Mouse (Mus musculus) neural tube, embryonic 15.5 days (tissue): ENCODE measurements around the gene Rgl2. TPM values are rescaled to one million over a fixed set of nuclear protein-coding genes. Genes with fewer than 3 reads are reported as not detected.
"Not testable (repeated sequence)": the region's sequence is repeated elsewhere in the genome, so short reads cannot be mapped to it uniquely, and the experiment has no call there.

Experiments
- ATAC-seq: fragments of 200-750 bp; cut with Nextera tagmentation; 2 replicates; pipeline ENCODE4 v1.8.0; 2017; ENCODE audit warnings: mild to moderate bottlenecking, moderate TSS enrichment, moderate library complexity; ENCODE audit not compliant: low FRiP score
- H3K27ac ChIP-seq: fragments of 300-500 bp; sonication (generic); replicated peaks from 2 replicates; pipeline ENCODE4 v1.5.1; 2015; ENCODE audit warnings: mild to moderate bottlenecking, inconsistent platforms
- H3K27me3 ChIP-seq: fragments of 300-500 bp; sonication (generic); replicated peaks from 2 replicates; pipeline ENCODE4 v1.6.1; 2015; ENCODE audit warnings: inconsistent platforms
- H3K36me3 ChIP-seq: fragments of 300-500 bp; sonication (generic); 2 replicates; pipeline ENCODE4 v1.6.1; 2015; ENCODE audit warnings: inconsistent platforms
- H3K4me1 ChIP-seq: fragments of 300-500 bp; sonication (generic); 2 replicates; pipeline ENCODE4 v1.6.1; 2015; ENCODE audit warnings: inconsistent platforms
- H3K4me2 ChIP-seq: fragments of 300-500 bp; sonication (generic); 2 replicates; pipeline ENCODE4 v1.6.1; 2015; ENCODE audit warnings: inconsistent platforms, mild to moderate bottlenecking, moderate library complexity
- H3K4me3 ChIP-seq: fragments of 300-500 bp; sonication (generic); replicated peaks from 2 replicates; pipeline ENCODE4 v1.5.1; 2015; ENCODE audit warnings: mild to moderate bottlenecking, inconsistent platforms
- H3K9ac ChIP-seq: fragments of 300-500 bp; sonication (generic); replicated peaks from 2 replicates; pipeline ENCODE4 v1.6.1; 2015; ENCODE audit warnings: mild to moderate bottlenecking, inconsistent platforms
- H3K9me3 ChIP-seq: fragments of 300-500 bp; sonication (generic); replicated peaks from 2 replicates; pipeline ENCODE4 v1.6.1; 2016; ENCODE audit warnings: inconsistent platforms
- WGBS: fragments of 180-500 bp; shearing (Covaris S2); methylation state at CpG from one replicate; pipeline ENCODE4 v1.1.7; 2015; ENCODE audit warnings: mixed read lengths; 5-methylcytosine and 5-hydroxymethylcytosine counted together
- polyA plus RNA-seq: library from polyadenylated mRNA; unstranded; fragments of >200 nt; fragmentation: Nextera tagmentation; extraction: Ambion mirVana; gene quantifications from 2 replicates; pipeline ENCODE4 v1.2.1, GENCODE M21; 2015

Gene Rgl2
- polyA plus RNA-seq, 1 experiment from 2014 or later: 58.8 TPM

DNA sequence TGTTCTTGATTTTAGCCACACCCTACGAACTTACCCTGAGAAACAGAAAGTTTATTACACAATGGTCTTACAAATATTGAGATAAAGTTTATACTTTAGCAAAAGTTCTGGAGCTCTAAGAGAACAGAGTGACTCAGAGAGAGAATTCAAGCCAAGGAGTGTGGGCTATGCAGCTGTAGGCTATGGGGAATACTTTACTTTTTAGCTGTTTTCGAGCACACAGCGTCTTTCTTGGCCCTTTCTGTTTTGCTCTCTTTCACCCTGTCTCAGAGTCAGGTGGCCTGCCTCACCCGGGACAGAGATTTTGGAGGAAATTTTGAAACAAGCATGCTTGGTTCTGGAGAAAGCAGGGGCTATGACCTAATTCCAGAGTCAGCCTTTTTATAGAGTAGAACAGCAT is 31.1 kb upstream of the Rgl2 start:
- H3K27me3 ChIP-seq, H3K4me2 ChIP-seq, H3K4me3 ChIP-seq, H3K9me3 ChIP-seq, H3K9ac ChIP-seq, H3K36me3 ChIP-seq, H3K4me1 ChIP-seq, ATAC-seq, H3K27ac ChIP-seq: not testable (repeated sequence)
- 83% methylated on average over 4 of the region's 4 CpGs for WGBS

DNA sequence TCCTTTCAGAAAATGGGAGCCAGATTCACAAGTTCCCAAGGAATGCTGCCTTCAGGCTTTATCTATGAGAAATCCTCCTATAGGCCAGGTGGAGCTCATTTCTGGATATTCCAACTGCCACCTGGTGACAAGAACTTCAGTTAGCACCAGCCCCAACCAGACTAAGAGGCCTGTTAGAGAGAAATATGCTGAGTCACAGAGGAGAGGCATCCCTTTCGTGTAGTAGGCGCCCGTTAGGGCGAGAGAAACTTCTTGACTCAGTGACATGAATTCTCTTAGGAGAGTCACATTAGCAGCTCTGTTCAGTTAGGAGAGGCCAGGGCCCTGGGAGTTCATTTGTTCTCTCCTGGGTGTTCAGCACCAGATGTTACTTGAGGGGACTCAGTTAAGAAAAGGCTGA is 29.7 kb upstream of the Rgl2 start:
- no peaks in the 10 kb centered on the region for H3K36me3 ChIP-seq
- H3K4me3 ChIP-seq: no peak overlapping the region
- no peak overlapping the region for H3K27ac ChIP-seq
- no peaks in the 10 kb centered on the region for H3K27me3 ChIP-seq
- no peak for ATAC-seq
- WGBS: 68% methylated on average over 4 of the region's 4 CpGs
- no peak overlapping the region for H3K9ac ChIP-seq
- no peaks in the 10 kb centered on the region for H3K9me3 ChIP-seq
- H3K4me2 ChIP-seq: no peak overlapping the region
- no peaks in the 10 kb centered on the region for H3K4me1 ChIP-seq

DNA sequence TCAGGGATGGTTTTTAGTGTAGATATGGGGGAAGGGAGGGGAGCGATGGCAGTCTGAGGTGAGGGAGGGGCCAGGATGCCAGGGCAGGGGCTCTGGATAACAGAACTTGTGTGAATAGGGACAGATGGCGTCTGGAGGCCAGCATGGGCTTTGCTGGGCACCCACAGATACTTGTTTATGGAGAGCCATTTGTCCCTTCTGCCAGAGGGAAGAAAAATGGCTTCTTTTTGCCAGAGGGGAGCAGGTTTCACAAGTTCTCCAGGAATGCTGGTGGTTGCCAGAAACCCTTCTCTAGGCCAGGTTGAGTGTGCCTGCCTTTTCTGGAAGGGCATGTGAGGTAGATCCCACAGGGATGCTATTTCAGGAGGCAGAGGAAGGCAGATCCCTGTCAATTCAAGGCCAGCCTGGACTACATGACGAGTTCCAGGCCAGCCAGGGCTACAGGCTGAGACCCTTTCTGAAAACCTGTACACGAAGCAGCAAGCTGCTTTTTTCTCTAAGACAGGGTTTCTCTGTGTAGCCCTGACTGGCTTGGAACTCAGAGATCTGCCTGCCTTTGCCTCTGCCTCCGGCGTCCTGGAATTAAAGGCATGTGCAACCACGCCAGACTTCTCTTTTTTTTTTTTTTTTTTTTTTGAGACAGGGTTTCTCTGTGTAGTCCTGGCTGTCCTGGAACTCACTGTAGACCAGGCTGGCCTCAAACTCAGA is 28.9 kb upstream of the Rgl2 start:
- whole genome bisulfite sequencing: 78% methylated on average over 7 of the region's 7 CpGs
- no peak for ATAC-seq

DNA sequence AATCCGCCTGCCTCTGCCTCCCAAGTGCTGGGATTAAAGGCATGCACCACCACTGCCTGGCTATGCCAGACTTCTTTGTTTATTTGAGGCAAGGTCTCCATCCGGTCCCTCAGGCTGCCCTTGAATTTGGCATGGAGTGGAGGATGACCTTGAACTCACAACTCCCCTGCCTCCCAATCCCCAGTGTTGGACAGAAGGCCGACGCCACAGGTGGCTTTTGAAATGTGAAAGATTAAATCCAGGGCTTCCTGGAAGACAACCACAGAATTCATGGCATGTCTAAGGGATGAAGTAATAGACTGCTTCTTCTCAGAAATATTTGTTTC is 28.4 kb upstream of the Rgl2 start:
- no peaks in the 10 kb centered on the region for H3K27me3 ChIP-seq
- no peak for ATAC-seq
- no peak overlapping the region for H3K27ac ChIP-seq
- no peaks in the 10 kb centered on the region for H3K36me3 ChIP-seq
- H3K4me2 ChIP-seq: no peak overlapping the region
- WGBS: 88% methylated on average over 4 of the region's 4 CpGs
- H3K4me3 ChIP-seq: no peak overlapping the region
- no peaks in the 10 kb centered on the region for H3K9me3 ChIP-seq
- H3K9ac ChIP-seq: no peak overlapping the region
- no peaks in the 10 kb centered on the region for H3K4me1 ChIP-seq

More for the DNA sequence above, 28.9 kb upstream of the Rgl2 start:
- H3K4me1 ChIP-seq: no peaks in the 10 kb centered on the region
- H3K27me3 ChIP-seq: no peaks in the 10 kb centered on the region
- no peaks in the 10 kb centered on the region for H3K9me3 ChIP-seq
- H3K4me2 ChIP-seq: no peak overlapping the region
- H3K36me3 ChIP-seq: no peaks in the 10 kb centered on the region
- no peak overlapping the region for H3K27ac ChIP-seq
- no peak overlapping the region for H3K9ac ChIP-seq
- no peak overlapping the region for H3K4me3 ChIP-seq

DNA sequence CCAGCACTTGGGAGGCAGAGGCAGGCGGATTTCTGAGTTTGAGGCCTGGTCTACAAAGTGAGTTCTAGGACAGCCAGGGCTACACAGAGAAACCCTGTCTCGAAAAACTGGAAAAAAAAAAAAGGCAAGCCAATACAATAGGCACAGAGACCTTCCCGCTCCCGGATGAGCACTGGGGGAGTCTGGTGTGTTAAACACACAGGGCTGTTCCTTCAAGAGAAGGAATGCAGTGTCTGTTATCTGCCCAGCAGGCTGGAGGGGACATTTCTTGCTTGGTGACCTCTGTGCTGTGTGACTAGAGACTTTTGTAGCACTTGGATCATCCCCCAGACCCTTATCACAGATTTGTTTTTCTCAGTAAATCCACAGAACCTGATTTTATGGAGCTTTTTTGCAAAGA is 27.7 kb upstream of the Rgl2 start:
- no peaks in the 10 kb centered on the region for H3K36me3 ChIP-seq
- H3K27me3 ChIP-seq: no peaks in the 10 kb centered on the region
- 65% methylated on average over 4 of the region's 4 CpGs for WGBS
- no peak overlapping the region for H3K9ac ChIP-seq
- no peaks in the 10 kb centered on the region for H3K9me3 ChIP-seq
- H3K27ac ChIP-seq: no peak overlapping the region
- no peaks in the 10 kb centered on the region for H3K4me1 ChIP-seq
- no peak overlapping the region for H3K4me3 ChIP-seq
- H3K4me2 ChIP-seq: no peak overlapping the region
- ATAC-seq: no peak

DNA sequence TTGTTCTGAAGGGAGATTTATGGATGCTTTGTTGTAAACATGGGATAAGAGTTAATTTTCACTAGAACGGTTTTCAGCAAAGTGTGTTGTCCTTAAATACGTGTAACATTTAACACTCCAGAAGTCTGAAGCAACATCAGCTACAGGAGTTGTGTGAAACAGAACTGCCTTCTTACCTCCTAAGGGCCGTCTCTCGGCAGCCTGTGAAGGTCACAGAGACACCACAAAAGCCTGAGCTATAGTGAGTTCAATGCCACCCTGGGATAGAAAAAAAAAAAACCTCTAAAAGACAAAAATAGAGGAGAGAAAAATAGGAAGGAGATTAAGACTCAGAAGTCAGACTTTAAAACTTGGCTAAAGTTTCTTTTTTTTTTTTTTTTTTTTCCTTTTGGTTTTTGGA is 27.3 kb upstream of the Rgl2 start:
- Histone ChIP-seq H3K9ac (no peak overlapping the region), H3K4me2 (no peak overlapping the region)
- ATAC-seq: no peak

DNA sequence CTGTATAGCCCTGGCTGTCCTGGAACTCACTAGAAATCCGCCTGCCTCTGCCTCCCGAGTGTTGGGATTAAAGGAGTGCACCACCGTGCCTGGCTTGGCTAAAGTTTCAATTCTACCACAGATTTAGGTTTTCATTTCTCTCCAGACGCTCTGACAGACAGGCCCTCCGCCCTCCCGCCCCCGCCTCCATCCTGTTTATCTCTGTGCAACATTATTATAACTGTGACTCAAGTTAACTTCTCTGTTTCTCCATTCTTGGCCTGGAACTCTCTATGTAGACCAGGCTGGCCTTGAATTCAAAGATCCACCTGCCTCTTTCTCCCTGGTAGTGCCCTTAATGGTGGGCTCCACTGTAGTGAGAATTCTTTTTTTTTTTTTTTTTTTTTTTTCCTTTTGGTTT is 26.9 kb upstream of the Rgl2 start:
- no peaks in the 10 kb centered on the region for H3K36me3 ChIP-seq
- H3K27me3 ChIP-seq: no peaks in the 10 kb centered on the region
- H3K4me3 ChIP-seq: no peak overlapping the region
- H3K4me1 ChIP-seq: peaks cover 1% of the 10 kb centered on the region
- no peak for ATAC-seq
- H3K4me2 ChIP-seq: no peak overlapping the region
- WGBS: 91% methylated on average over 7 of the region's 7 CpGs
- H3K27ac ChIP-seq: no peak overlapping the region
- H3K9ac ChIP-seq: no peak overlapping the region
- H3K9me3 ChIP-seq: no peaks in the 10 kb centered on the region

More for the DNA sequence above, 27.3 kb upstream of the Rgl2 start:
- no peak overlapping the region for H3K27ac ChIP-seq
- no peaks in the 10 kb centered on the region for H3K9me3 ChIP-seq
- no peaks in the 10 kb centered on the region for H3K27me3 ChIP-seq
- no peak overlapping the region for H3K4me3 ChIP-seq
- H3K4me1 ChIP-seq: no peaks in the 10 kb centered on the region
- H3K36me3 ChIP-seq: no peaks in the 10 kb centered on the region
- WGBS: 42% methylated on average over 4 of the region's 4 CpGs

DNA sequence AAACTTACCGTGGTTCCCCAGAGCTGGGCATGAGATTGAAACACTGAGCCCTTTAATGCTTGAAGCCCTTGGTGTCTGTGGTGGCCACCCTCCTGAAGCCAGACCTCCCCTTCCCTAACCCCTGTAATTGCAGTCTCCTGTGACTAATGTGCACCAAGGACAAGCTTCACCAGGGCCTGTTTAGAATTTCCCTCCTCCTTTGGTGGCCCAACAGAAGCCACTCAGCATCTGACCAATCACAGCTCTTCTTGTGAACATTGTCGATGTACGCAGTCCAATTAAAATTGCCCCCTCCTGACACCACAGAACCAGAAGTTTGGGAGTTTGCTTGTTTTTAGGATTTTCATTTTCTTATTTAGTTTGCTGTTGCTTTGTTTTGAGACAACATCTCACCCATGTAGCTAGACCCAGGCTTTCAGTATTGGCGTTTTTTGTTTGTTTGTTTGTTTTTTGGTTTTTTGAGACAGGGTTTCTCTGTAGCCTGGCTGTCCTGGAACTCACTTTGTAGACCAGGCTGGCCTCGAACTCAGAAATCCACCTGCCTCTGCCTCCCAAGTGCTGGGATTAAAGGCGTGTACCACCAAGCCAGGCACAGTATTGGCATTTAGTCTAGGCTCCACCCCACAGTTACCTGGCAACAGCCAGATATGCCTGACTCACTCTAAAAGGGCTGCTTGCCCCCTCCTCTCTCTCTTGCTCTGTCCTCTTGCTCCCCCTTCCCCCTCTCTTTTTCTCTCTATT is 25.3 kb upstream of the Rgl2 start:
- H3K4me3 ChIP-seq, H3K27ac ChIP-seq, H3K27me3 ChIP-seq, H3K4me2 ChIP-seq, H3K9me3 ChIP-seq, H3K9ac ChIP-seq, H3K36me3 ChIP-seq, ATAC-seq, H3K4me1 ChIP-seq: not testable (repeated sequence)
- WGBS: 77% methylated on average over 6 of the region's 6 CpGs

DNA sequence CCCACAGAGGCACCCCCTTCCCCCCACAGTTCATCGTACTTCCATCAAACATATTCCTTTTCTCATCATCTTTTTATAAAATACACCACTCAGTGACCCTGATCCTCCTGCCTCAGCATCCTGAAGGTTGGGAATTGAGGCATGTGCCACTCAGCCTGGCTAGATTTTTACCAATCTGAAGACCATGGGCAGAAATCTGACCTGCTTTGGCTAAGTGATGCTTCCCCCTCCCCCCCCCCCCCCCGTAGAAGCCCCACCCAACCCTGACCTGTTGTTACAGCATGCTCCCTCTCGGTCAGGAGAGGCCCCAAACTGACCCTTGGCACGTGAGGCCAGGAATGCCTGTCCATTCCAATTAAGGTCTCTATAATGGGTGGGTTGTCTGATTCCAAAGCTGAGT is 24.5 kb upstream of the Rgl2 start, which contains the start of gene Platr17:
TSS of gene Platr17 (plus strand) at position 301 of the 400 bp plus-strand sequence.
- H3K36me3 ChIP-seq, H3K4me2 ChIP-seq, H3K9me3 ChIP-seq, H3K27ac ChIP-seq, ATAC-seq, H3K4me3 ChIP-seq, H3K27me3 ChIP-seq, H3K9ac ChIP-seq: not testable (repeated sequence)
- WGBS: 28% methylated on average over 3 of the region's 4 CpGs
- H3K4me1 ChIP-seq: peaks cover 12% of the 10 kb centered on the region

DNA sequence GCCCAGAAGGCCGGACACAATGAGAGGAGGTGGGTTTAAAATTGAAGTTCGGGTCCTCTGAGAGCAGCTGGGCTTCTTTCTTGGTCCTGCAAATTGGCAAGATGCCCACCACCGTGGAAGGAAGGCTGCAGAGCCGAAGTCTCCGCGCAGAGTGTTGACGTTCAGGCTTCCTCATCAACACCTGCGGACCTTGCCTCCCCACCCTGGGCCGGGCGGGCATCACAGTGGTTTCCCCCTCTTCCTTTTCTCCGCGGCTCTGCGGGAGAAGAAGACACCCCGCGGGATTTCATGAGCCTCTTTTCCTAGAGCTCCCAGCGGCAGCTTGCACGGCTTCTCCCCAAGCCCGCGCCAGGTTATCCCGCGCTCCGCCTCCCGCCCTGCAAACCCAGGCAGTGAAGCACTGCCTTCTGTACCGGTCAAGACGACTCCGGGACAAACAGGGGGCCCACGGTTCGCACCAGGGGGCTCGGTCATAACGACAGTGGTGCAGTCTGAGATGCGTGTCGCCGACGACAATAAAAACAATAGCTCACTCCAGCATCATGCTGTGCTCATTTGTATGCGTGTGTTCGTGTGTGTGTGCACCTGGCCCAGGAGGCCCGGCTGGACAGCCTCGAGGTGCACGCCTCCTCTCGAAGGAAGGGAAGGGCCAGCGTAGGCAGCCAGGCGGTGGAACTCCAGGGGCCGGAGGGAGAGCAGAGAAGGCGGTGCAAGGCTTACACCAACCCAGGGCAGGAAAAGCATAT is 20.8 kb upstream of the Rgl2 start:
- WGBS: under 1% methylated on average over 43 of the region's 44 CpGs

DNA sequence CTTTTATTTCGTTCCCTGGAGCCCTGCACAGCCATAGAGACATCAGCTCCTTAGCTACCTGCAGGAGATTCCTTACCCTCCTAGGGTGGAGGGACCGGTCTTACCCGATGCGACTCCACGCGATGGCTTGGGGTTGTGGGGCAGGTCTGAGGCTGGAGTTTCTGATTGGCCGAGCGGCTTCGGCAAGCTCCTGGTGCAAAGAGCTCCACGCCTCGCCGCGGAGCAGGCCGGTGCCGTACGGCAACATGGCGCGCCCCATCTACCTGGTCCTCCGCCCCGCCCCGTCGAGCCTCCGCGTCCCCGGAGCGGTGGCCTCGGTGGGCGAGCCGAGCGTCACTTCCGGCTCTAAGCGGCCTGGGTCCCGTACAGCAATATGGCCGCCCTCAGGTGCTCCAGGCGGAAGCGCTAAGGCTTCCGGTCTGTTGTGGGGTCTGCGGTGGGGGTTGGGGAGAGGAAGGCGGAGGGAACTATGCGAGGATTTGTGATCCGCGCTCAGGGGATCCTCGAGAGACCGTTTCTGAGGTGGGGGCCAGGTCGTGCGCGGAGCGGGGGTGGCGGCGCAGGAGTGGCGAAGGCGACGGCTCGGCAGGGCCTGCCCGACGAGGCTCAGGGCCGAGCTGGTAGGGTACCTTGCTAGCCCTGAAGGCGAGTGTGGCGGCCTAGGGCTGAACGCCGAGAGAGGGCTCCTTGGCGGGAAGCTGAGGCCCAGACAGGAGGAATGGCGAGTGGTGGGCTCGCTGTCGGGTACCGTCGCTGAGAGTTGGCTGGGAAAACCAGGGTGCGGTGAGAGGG is 20.1 kb upstream of the Rgl2 start, which contains the start of gene Daxx:
TSS of gene Daxx (plus strand) at position 338 of the 792 bp plus-strand sequence.
- Histone ChIP-seq H3K27ac (peak within 1 kb of the TSS; percentile 94), H3K4me2 (peak within 1 kb of the TSS; percentile 95), H3K36me3 (peaks cover 30% of the 10 kb centered on the region), H3K4me1 (peaks cover 48% of the 10 kb centered on the region), H3K4me3 (peak within 1 kb of the TSS; percentile 87), H3K9me3 (no peaks in the 10 kb centered on the region), H3K27me3 (no peaks in the 10 kb centered on the region), H3K9ac (peak within 1 kb of the TSS; percentile 91)
- ATAC-seq: peak; percentile 95
- under 1% methylated on average over 68 of the region's 68 CpGs for WGBS

More for the DNA sequence above, 20.8 kb upstream of the Rgl2 start:
- ATAC-seq: peak; percentile 23
- Histone ChIP-seq H3K9me3 (no peaks in the 10 kb centered on the region), H3K27ac (peak overlapping the region; percentile 94), H3K4me3 (peak overlapping the region; percentile 87), H3K4me1 (peaks cover 41% of the 10 kb centered on the region), H3K9ac (peak overlapping the region; percentile 70), H3K36me3 (peaks cover 22% of the 10 kb centered on the region), H3K4me2 (peak overlapping the region; percentile 95), H3K27me3 (no peaks in the 10 kb centered on the region)
